Mouse (Mus musculus) T-helper 2 cell (primary cell): ENCODE measurements at regions not wholly inside any gene's neighbourhood (a gene's known extent, or its start where the extent isn't known, plus 50 kb on each side); places are given as distances from the start of the nearest gene placed in this dataset.

Source experiments
- in situ Hi-C: fragments of 300-600 bp; cut with MboI, MseI; formaldehyde crosslinking; loops from one replicate; pipeline ENCODE4 v1.15.1; 2025; ENCODE audit warnings: high pct_unique_total_duplicates

- in situ Hi-C loops, result no loop called here
Measured at GRCm38 (mm10) chr3:58309601-58310000, 104.9 kb upstream of the Tsc22d2 start.

GRCm38 (mm10) chr3:58310390-58310789 lies 104.1 kb upstream of the Tsc22d2 start:
- in situ Hi-C loops, result no loop called here

GRCm38 (mm10) chr3:58311104-58311685 lies 103.3 kb upstream of the Tsc22d2 start:
- in situ Hi-C loops, result no loop called here

GRCm38 (mm10) chr3:58312623-58313022 lies 101.9 kb upstream of the Tsc22d2 start:
- in situ Hi-C loops, result no loop called here

GRCm38 (mm10) chr3:58315236-58315635 lies 99.3 kb upstream of the Tsc22d2 start:
- in situ Hi-C loops, result no loop called here

- in situ Hi-C loops, result no loop called here
Measured at GRCm38 (mm10) chr3:58317240-58317639, 97.3 kb upstream of the Tsc22d2 start.

GRCm38 (mm10) chr3:58318756-58319155 lies 95.8 kb upstream of the Tsc22d2 start:
- in situ Hi-C loops, result no loop called here

- in situ Hi-C loops, result no loop called here
Measured at GRCm38 (mm10) chr3:58319463-58319862, 95.1 kb upstream of the Tsc22d2 start.

- in situ Hi-C loops, result no loop called here
Measured at GRCm38 (mm10) chr3:58320812-58321211, 93.7 kb upstream of the Tsc22d2 start.

- in situ Hi-C loops, result no loop called here
Measured at GRCm38 (mm10) chr3:58322322-58322721, 92.2 kb upstream of the Tsc22d2 start.

GRCm38 (mm10) chr3:58327721-58328120 lies 86.8 kb upstream of the Tsc22d2 start:
- in situ Hi-C loops, result no loop called here

- in situ Hi-C loops, result no loop called here
Measured at GRCm38 (mm10) chr3:58330186-58330585, 84.3 kb upstream of the Tsc22d2 start.

GRCm38 (mm10) chr3:58333997-58334396 lies 80.5 kb upstream of the Tsc22d2 start:
- in situ Hi-C loops, result no loop called here

GRCm38 (mm10) chr3:58335277-58335676 lies 79.2 kb upstream of the Tsc22d2 start:
- in situ Hi-C loops, result no loop called here

GRCm38 (mm10) chr3:58336135-58336534 lies 78.4 kb upstream of the Tsc22d2 start:
- in situ Hi-C loops, result no loop called here

GRCm38 (mm10) chr3:58336590-58336989 lies 77.9 kb upstream of the Tsc22d2 start:
- in situ Hi-C loops, result no loop called here

GRCm38 (mm10) chr3:58338976-58339375 lies 75.5 kb upstream of the Tsc22d2 start:
- in situ Hi-C loops, result no loop called here

- in situ Hi-C loops, result no loop called here
Measured at GRCm38 (mm10) chr3:58342096-58342495, 72.4 kb upstream of the Tsc22d2 start.

- in situ Hi-C loops, result no loop called here
Measured at GRCm38 (mm10) chr3:58362563-58362962, 52.0 kb upstream of the Tsc22d2 start.

GRCm38 (mm10) chr3:58364526-58364925 lies 50.0 kb upstream of the Tsc22d2 start:
- in situ Hi-C loops, result no loop called here
